Mouse (Mus musculus) adrenal gland, postnatal 10 days (tissue): Measurements from ENCODE around the gene Adam12. TPM values are rescaled to one million over a fixed set of nuclear protein-coding genes. Genes with fewer than 3 reads are reported as not detected.

Experiments used
- DNase-seq: peaks from one replicate; pipeline ENCODE4 v3.0.0; 2021; ENCODE audit warnings: mixed read lengths
- total RNA-seq, 2 experiments: library from RNA; stranded (reverse); gene quantifications; 2 replicates each; pipeline ENCODE4 v1.2.3; 2021

Adam12 gene
- total RNA-seq, 2 experiments from 2014 or later, result 26.6 to 31.0 TPM

DNA sequence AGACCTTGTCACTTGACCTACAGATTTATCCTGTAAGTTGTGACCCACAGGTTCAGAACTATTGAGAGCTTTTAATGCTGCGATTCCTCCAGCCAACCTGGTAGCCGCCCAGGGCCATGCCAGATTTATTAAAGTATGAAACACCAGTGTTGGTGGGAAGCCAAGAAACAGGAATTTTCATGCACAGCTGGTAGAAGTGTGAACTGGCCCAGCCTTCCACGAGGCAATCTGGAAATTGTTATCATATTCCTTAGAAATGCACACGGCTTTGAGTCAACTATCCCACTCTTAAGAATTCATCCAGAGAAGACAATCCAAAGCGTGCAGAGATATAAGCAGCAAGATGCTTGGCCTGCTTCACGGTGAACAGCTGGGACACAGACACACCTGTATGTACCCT lies 82.6 kb downstream of the Adam12 start:
- no peak for DNase-seq

GRCm38 (mm10) chr7:134147561-134147960 lies 84.4 kb downstream of the Adam12 start:
- peak; percentile 18 for DNase-seq

DNA sequence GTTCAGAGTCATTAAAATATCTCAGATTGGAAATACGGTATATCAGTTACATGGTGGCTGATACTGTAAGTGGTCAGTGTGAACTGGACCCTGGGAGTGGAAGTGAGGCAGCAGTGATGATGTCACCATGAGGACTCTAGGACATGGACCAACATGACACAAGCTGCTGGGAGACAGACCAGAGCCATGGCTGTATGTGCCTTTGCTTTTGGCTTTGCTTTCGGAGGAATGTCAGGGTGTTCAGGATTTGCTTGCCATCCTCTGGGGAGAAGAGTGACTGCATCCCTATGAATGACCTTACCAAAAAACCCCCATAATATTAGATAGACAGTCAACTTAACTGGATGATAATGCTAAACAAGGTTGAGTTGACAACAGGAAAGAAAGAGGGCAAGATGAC lies 85.1 kb downstream of the Adam12 start:
- no peak for DNase-seq

DNA sequence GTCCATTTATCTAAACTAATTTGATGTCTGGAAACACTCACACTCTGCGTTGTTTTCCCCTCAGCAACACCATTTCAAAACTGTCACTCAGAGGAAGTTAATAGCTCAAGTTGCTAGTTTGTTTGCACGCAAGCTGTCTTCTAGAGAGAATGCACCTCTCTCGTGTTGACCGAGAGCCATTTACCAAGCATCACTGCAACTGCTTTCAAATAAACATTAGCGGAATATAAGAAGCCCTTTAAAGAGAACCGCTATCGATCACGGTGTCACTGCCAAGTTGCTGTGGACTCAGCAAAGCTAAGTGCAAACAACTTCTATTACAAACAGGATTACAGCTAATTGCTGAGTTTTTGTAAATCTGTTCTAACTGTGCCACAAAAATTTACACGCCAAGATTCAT lies 87.8 kb downstream of the Adam12 start:
- DNase-seq, result no peak

- DNase-seq, result peak; percentile 77
Observed at GRCm38 (mm10) chr7:134139291-134139949, 92.5 kb downstream of the Adam12 start.

- no peak for DNase-seq
Observed at GRCm38 (mm10) chr7:134132323-134132722, 99.6 kb downstream of the Adam12 start.

- no peak for DNase-seq
Observed at GRCm38 (mm10) chr7:134128087-134128522, 103.8 kb downstream of the Adam12 start.

DNA sequence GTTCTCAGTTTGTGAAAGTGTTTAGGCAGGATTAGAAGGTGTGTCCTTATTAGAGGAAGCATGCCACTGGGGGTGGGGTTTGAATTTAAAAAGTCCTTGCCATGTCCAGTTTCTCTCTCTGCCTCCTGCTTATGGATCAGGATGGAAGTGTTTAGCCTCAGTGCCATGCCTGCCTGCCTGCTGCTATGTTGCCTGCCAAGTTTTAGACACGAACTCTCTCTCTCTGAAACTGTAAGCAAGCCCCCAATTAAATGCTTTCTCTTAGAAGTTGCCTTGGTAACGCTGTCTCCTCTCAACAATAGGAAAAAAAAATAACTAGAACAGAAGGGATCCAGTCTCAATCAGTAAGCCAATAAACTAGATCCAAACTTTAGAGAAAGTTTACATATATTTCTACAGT lies 110.5 kb downstream of the Adam12 start:
- no peak for DNase-seq

- peak; percentile 59 for DNase-seq
Observed at GRCm38 (mm10) chr7:134115438-134115837, 116.5 kb downstream of the Adam12 start.

GRCm38 (mm10) chr7:134114311-134115188 lies 117.4 kb downstream of the Adam12 start:
- no peak for DNase-seq

DNA sequence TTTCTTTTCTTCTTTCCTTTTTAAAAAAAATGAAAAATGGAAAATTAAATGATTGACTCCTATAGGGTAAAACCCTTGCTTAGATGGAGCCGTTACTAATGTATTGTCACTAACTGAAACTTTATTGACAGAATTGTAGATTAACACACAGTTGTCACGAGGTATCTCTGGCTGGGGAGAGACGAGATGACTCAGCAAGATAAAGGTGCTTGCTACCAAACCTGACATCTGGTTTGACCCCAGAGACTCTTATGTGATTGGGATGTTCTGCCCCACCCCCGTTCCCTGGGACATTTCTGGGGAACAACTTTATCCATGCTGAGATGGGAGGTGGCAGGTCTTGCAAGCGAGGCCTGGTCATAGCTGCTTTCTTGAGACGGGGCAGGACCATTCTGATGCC lies 118.1 kb downstream of the Adam12 start:
- no peak for DNase-seq

GRCm38 (mm10) chr7:134110116-134110515 lies 121.8 kb downstream of the Adam12 start:
- DNase-seq, result peak; percentile 19

GRCm38 (mm10) chr7:134107849-134108248 lies 124.1 kb downstream of the Adam12 start:
- no peak for DNase-seq

- DNase-seq, result no peak
Observed at GRCm38 (mm10) chr7:134099010-134099409, 132.9 kb downstream of the Adam12 start.

GRCm38 (mm10) chr7:134097861-134098260 lies 134.1 kb downstream of the Adam12 start:
- no peak for DNase-seq

- DNase-seq, result peak; percentile 50
Observed at GRCm38 (mm10) chr7:134093871-134094270, 138.1 kb downstream of the Adam12 start.

DNA sequence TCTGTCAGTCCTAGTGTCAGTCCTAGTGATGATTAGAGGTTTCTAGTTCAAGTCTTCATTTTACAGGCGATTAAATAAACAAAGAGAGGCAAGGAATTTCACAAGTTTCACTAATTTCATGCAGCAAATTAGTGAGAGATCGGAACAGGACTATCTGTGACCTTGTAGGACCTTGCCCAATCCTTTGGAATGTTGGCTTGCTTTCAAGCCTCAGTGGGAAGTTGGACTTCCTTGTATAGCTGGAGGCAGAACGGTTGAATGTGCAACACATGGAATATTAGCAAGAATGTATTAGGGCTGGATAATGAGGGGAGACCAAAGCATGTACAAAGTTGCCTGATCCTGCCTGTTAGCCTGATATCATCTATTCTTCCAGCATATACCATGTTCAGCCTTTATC lies 141.2 kb downstream of the Adam12 start:
- DNase-seq, result peak; percentile 43

GRCm38 (mm10) chr7:134090256-134090655 lies 141.7 kb downstream of the Adam12 start:
- DNase-seq, result no peak

GRCm38 (mm10) chr7:134088548-134089347 lies 143.2 kb downstream of the Adam12 start:
- DNase-seq, result no peak

GRCm38 (mm10) chr7:134085396-134085795 lies 146.6 kb downstream of the Adam12 start:
- no peak for DNase-seq

- DNase-seq, result no peak
Observed at GRCm38 (mm10) chr7:134084926-134085325, 147.0 kb downstream of the Adam12 start.

- peak; percentile 51 for DNase-seq
Observed at GRCm38 (mm10) chr7:134081307-134082072, 150.5 kb downstream of the Adam12 start.
